Mouse (Mus musculus) testis, adult 2 months (tissue): ENCODE data around the gene Fam20c.

ENCODE experiments used
- CTCF ChIP-seq: fragments of 200-500 bp; IDR thresholded peaks from 2 replicates; pipeline ENCODE4 v1.5.1; 2012; ENCODE audit warnings: low read depth, mild to moderate bottlenecking, inconsistent platforms, low read length, moderate library complexity; ENCODE audit not compliant: control insufficient read depth, insufficient read depth, insufficient replicate concordance
- POLR2A ChIP-seq: fragments of 200-500 bp; IDR thresholded peaks from 2 replicates; pipeline ENCODE4 v1.6.1; 2012; ENCODE audit warnings: low read depth, mild to moderate bottlenecking, inconsistent platforms, low read length, moderate library complexity; ENCODE audit not compliant: control insufficient read depth

DNA sequence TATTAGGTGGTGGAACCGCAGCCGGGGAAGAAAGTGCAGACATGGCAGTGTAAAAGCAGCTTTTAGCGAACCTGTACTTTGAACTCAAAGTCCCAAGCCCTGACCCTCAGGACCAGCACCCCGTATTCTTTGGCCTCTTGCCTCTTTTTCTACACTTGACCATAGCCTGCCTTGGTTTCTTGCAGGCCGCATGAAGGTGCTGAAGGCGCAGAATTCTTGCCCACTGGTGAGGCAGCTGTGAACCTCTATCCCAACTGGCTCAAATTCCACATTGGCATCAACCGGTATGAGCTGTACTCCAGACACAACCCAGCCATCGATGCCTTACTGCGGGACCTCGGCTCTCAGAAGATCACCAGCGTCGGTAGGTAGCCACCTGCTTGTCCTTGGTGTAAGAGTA is 3.3 kb downstream of the Fam20c start:
- TF ChIP-seq CTCF (no peak), POLR2A (no peak)
